Mouse (Mus musculus) bone marrow macrophage, adult 2 months (primary cell): Measurements from ENCODE around the gene Pusl1. TPM values are rescaled to one million over a fixed set of nuclear protein-coding genes. Genes with fewer than 3 reads are reported as not detected.

ENCODE experiments used
- H3K27ac ChIP-seq: 2 replicates; pipeline ENCODE4 v1.5.1; 2012; ENCODE audit warnings: low read depth, low read length; ENCODE audit not compliant: insufficient read depth
- H3K4me1 ChIP-seq: 2 replicates; pipeline ENCODE4 v1.6.1; 2012; ENCODE audit warnings: low read length; ENCODE audit not compliant: control insufficient read depth, insufficient read depth
- H3K4me3 ChIP-seq: 2 replicates; pipeline ENCODE4 v1.5.1; 2012; ENCODE audit warnings: mild to moderate bottlenecking, low read length, moderate library complexity; ENCODE audit not compliant: insufficient read depth
- CTCF ChIP-seq: IDR thresholded peaks from 2 replicates; pipeline ENCODE4 v1.5.1; 2012; ENCODE audit warnings: low read depth, mild to moderate bottlenecking, low read length, moderate library complexity
- POLR2A ChIP-seq: IDR thresholded peaks from 2 replicates; pipeline ENCODE4 v1.6.1; 2012; ENCODE audit warnings: mild to moderate bottlenecking, low read depth, low read length, borderline replicate concordance
- polyA plus RNA-seq: library from polyadenylated mRNA; stranded (reverse); fragments of >200 nt; gene quantifications from 2 replicates; pipeline ENCODE4 v1.2.4, GENCODE M21; 2012; ENCODE audit not compliant: missing spikeins, insufficient read depth, insufficient read length

Gene Pusl1
- polyA plus RNA-seq, 1 experiment, result 10.7 TPM

DNA sequence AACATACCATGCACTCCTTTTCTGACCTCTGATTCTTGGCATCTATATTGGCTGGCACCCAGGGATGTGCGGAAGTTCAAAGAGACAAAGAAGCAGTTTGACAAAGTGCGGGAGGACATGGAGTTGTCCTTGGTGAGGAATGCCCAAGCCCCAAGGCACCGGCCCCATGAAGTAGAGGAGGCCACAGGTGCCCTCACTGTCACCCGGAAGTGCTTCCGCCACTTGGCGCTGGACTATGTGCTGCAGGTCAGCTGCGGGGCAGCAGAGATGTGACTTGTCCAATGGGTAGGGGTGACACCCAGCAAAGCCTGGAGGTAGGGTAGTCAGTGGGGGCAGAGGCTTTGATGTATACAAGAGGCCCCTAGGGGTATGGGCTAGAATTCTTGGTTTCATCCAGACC, 7.8 kb upstream of the Pusl1 start:
- peaks cover 21% of the 10 kb centered on the region for H3K4me1 ChIP-seq
- H3K27ac ChIP-seq, result no peak overlapping the region
- no peak overlapping the region for H3K4me3 ChIP-seq
- no peak for TF ChIP-seq POLR2A
- no peak for TF ChIP-seq CTCF

DNA sequence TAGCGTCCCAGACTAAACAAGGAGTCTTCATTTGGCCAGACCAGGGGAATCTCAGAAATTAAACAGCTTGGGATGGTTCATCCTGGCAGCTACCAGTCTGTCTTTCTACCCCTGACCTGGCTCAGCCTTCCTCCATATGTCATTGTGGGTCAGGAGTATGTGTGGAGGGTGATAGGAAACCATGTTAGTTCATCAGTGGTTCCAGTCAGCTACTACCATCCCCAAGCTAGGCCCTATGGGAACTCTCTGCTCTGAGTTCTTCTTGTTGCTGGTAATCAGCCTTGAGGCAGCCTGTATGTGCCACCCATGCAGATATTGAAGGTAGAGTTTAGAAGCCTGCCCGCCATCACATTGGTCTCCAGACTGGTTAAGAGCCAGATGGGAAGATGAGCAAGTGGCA, 6.7 kb upstream of the Pusl1 start:
- no peak overlapping the region for H3K27ac ChIP-seq

DNA sequence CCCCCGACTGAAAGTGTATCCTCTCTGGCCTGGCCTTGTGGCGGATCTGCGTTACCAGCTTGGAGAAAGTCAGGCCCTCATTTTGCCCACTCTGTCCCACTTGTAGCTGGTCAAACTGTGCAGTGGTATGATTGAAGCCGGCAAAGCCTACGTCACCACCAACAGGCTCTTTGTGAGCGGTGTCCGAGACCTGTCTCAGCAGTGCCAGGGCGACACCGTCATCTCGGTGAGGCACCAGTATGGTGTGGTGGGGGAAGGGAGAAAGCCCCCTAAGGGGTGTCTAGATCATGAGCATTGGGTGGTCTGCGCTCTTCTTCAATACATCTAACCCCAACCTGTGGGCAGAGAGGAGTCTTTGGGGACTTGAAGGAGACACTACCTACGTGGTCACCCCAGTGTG, 4.9 kb upstream of the Pusl1 start:
- Histone ChIP-seq H3K27ac (no peak overlapping the region), H3K4me1 (peaks cover 33% of the 10 kb centered on the region), H3K4me3 (no peak overlapping the region)
- TF ChIP-seq CTCF (no peak), POLR2A (no peak)

More for the DNA sequence above, 6.7 kb upstream of the Pusl1 start:
- no peak for TF ChIP-seq CTCF
- no peak for TF ChIP-seq POLR2A
- Histone ChIP-seq H3K4me1 (peaks cover 30% of the 10 kb centered on the region), H3K4me3 (no peak overlapping the region)

DNA sequence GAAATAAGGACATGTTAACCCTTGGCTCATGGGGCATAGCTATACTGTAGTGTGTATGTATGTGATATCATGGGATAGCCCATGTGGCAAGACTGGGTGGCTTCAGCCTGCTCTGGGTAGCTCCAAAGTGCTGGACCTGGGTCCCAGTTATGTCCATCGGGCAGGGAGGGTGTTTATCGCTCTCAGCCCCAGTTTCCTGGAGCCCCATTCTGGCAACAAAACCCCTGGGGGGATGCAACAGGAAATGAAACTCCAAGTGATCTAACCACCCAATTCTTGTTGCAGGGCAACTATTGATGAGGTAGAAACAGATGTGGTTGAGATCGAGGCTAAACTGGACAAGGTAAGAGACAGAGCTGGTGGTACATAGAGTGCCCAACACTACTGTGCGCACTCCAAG, 4.2 kb upstream of the Pusl1 start:
- Histone ChIP-seq H3K4me1 (peaks cover 30% of the 10 kb centered on the region), H3K27ac (no peak overlapping the region), H3K4me3 (no peak overlapping the region)
- TF ChIP-seq POLR2A (no peak), CTCF (no peak)

DNA sequence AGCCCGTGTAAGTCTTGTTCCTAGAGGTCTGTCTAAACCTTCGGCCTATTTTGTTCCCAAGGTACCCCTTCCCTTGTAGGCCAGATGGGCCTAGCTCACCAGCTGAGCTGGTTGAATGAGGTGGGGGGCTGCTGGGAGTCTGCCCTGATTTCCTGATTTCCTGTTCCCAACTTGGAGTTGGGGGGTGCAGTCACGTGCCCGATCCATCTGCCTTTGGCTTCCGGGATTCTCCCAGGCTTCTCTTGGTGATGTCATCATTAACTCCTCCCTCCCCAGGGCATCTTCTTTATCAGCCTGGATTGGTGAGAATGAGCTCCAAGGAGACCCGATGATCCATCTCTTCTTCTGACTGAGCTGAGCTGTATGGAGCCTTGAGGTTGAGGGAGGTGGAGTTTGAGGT, 3.6 kb upstream of the Pusl1 start:
- Histone ChIP-seq H3K4me3 (no peak overlapping the region), H3K4me1 (peaks cover 30% of the 10 kb centered on the region), H3K27ac (no peak overlapping the region)
- TF ChIP-seq CTCF (no peak), POLR2A (no peak)

DNA sequence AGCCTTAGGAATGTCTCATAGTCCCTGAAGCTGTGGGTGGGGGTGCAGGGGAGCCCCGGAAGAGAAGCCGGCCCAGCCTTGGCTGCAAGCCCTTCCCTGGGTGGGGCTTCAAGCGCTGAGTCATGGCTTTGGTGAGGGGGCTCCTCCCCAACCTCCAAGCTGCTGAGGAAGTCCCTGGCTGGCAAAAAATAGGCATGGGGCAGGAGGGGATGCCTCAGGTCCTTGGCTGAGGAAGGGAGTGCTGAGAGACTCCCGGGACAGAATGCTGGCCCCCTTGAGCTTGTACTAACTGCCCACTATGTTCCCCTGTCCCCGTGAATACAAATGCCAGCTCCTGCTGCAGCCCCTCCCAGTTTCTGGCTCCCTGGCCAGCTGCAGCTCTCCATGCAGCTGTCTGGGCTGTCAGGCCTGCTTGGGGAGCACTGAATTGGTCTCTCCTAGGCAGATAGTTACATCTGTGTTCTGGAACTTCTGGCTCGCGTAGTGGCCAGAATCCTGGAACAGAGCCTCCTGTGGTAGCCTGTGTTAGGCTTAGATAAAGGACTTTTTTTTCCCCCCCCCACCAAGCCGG, 2.8 kb upstream of the Pusl1 start:
- H3K4me1 ChIP-seq, result peaks cover 30% of the 10 kb centered on the region
- peak overlapping the region; percentile 38 for H3K27ac ChIP-seq
- peak overlapping the region; percentile 31 for H3K4me3 ChIP-seq
- no peak for TF ChIP-seq CTCF
- TF ChIP-seq POLR2A, result no peak

DNA sequence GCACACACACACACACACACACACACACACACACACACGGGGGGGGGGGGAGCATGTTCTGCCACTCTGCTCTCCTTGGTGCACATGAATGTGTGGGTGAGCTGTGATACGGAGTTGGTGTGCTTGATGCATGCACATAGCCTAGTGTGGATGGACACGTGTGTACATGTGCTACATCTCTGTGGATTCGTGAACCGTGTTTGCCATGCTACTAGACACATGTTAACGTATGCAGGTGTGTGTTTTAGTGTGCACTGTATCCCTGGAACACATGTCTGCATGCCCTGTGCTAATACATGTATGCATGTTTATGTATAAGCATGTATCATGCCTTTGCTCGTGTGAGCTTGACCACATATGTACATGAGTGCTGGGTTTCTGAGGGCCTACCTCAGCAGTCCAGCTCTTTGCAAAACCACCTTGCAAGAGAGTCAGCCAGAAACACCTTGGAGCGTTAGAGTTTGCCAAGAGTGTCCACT, 1.7 kb upstream of the Pusl1 start:
- Histone ChIP-seq H3K27ac (no peak overlapping the region), H3K4me3 (peak overlapping the region; percentile 88), H3K4me1 (peaks cover 30% of the 10 kb centered on the region)
- TF ChIP-seq CTCF (no peak), POLR2A (no peak)

DNA sequence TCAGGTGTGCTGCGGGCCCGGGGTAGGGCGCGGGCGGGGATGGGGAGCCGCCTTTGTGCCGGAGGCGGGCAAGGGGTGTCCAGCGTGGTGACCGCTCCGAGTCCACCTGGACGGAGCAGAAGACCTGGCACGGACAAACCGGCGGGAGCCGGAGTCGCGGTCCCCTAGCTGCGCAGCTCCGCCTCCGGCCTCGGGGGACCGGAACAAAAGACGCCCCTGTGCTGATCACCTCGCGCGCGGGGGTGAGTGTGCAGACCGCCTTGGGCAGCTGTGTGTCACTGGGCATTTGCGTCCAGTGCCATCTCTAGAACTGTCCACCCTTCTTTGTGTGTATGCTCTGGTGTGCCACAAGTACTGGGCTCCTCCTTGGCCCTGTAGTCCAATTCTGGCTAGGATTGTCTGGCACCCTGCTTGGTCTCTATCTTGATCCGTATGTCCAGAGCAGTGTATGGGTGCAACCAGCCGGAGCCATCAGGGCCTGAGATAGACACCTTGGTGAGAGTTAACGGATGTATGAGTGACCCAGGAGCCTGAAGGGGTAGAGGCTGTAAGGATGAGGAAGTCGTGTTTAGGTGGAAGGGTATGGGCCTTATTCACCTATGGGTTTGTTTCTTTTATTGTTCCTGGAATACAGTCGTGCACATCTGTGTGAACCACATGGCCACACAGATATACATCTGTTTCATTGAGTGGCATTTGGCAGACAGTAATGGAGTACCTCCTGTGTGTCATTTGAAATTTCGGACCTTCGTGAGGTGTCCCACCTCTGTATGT, 1.0 kb upstream of the Pusl1 start:
- Histone ChIP-seq H3K4me3 (peak overlapping the region; percentile 88), H3K4me1 (peaks cover 30% of the 10 kb centered on the region), H3K27ac (peak overlapping the region; percentile 18; the same call in 1 of the 2 replicates)
- TF ChIP-seq POLR2A (no peak), CTCF (no peak)

DNA sequence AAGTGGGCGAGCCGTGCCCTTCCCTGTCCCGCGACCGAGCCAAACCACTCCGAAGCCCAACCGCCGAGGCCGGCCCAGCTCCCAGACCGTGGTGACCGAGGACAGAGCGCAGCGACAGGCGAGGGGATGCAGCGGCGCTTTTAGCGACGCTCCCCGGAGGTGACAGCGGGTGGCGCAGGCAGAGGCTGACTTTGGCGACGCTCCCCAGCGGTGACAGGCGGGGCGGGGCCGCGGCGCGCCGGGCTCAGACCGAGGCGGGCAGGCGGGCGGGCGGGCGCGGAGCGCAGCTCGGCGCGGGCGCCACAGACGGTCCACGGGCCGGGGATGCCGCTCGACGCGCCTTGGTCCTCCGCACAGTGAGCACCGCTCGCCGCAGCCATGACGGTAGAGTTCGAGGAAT, 436 bp upstream of the Pusl1 start:
- Histone ChIP-seq H3K4me3 (peak overlapping the region; percentile 88), H3K4me1 (peaks cover 30% of the 10 kb centered on the region), H3K27ac (peak overlapping the region; percentile 89)
- TF ChIP-seq POLR2A, result no peak
- TF ChIP-seq CTCF, result no peak

DNA sequence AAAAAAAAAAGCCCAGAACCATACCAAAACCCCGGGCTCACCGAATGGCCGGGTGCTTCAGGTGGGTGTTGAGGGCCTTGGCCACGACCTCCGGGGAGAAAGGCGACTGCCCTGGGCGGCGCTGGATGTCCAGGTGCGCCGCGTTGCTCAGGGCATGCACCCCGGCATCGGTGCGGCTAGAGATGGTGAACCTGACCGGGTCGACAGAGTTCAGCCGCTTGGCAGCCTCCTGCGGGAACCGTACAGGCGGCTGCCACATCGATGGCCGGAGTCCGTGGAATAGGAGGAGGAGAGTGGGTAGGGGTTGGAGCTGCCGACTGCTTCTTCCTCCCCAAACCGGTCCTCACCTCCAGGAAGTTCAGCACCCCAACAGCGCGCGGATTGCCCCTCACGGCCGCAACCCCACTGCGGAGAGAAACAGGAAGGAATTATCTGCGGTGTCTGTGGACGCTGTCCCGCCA, 540 bp downstream of the Pusl1 start:
- peak overlapping the region; percentile 88 for H3K4me3 ChIP-seq
- H3K4me1 ChIP-seq, result peaks cover 28% of the 10 kb centered on the region
- TF ChIP-seq CTCF, result no peak
- H3K27ac ChIP-seq, result no peak overlapping the region

DNA sequence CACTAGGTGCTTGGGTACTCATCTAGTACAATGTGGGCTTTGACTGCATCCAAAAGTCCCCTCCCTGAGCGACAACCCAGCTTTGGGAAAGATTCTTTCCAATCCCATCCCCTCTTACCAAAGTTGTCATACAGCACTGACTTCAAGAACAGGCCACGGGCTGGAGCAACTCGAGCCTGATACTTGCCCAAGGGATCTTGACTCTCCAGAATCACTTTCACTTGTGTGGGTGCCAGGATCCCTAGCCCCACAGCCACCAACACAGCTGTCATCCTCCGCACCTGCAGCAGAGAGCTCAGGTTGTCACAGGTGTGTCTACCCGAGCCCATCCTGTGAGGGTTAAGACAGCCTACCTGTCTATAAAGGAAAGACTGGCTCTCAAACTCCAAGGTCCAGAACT, 2.3 kb downstream of the Pusl1 start:
- TF ChIP-seq CTCF (no peak), POLR2A (no peak)
- H3K4me1 ChIP-seq, result peaks cover 11% of the 10 kb centered on the region
- no peak overlapping the region for H3K4me3 ChIP-seq
- no peak overlapping the region for H3K27ac ChIP-seq
